Mouse (Mus musculus): ENCODE results near the gene Tle3. TPM values are rescaled to one million over a fixed set of nuclear protein-coding genes. Genes with fewer than 3 reads are reported as not detected.
A peak's percentile ranks its signal among the peaks of the same experiment; 100 is the strongest.

The Tle3 gene
- polyA plus RNA-seq, 1 experiment from 2014 or later = 16.8 TPM

GRCm38 (mm10) chr9:61347011-61347410, 25.2 kb upstream of the Tle3 start:
- DNase-seq (ENCODE audit: low spot score) (no peak), ATAC-seq (ENCODE audit: low FRiP score, low TSS enrichment) (no peak)
- H3K27me3 ChIP-seq (ENCODE audit: control insufficient read depth, insufficient read depth, low read length) = no peaks in the 10 kb centered on the region
- no peak overlapping the region for H3K9ac ChIP-seq (ENCODE audit: low read length)
- no peaks in the 10 kb centered on the region for H3K4me1 ChIP-seq (replicated peaks; ENCODE audit: control insufficient read depth, insufficient read depth)
- H3K4me3 ChIP-seq (ENCODE audit: low read depth, low read length) = no peak overlapping the region
- 36% methylated on average over 7 of the region's 7 CpGs for WGBS
- H3K27ac ChIP-seq (replicated peaks) = no peak overlapping the region
- TF ChIP-seq EP300 (optimal IDR thresholded peaks at IDR 0.05) = no peak
- TF ChIP-seq CTCF (IDR thresholded peaks at IDR 0.05; ENCODE audit: low read depth) = no peak
- H3K9me3 ChIP-seq (ENCODE audit: control insufficient read depth, low read length) = no peaks in the 10 kb centered on the region
- no peak overlapping the region for H3K4me2 ChIP-seq (replicated peaks; ENCODE audit: low read depth)
- H3K36me3 ChIP-seq (ENCODE audit: control insufficient read depth, insufficient read depth, low read length) = no peaks in the 10 kb centered on the region

- Histone ChIP-seq H3K27me3 (ENCODE audit: control insufficient read depth, insufficient read depth, low read length) (no peaks in the 10 kb centered on the region), H3K9ac (ENCODE audit: low read length) (no peak overlapping the region), H3K9me3 (ENCODE audit: control insufficient read depth, low read length) (no peaks in the 10 kb centered on the region), H3K4me2 (replicated peaks; ENCODE audit: low read depth) (no peak overlapping the region), H3K27ac (replicated peaks) (no peak overlapping the region), H3K4me1 (replicated peaks; ENCODE audit: control insufficient read depth, insufficient read depth) (no peaks in the 10 kb centered on the region), H3K36me3 (ENCODE audit: control insufficient read depth, insufficient read depth, low read length) (no peaks in the 10 kb centered on the region), H3K4me3 (ENCODE audit: low read depth, low read length) (no peak overlapping the region)
- TF ChIP-seq EP300 (optimal IDR thresholded peaks at IDR 0.05) = no peak
- no peak for TF ChIP-seq CTCF (IDR thresholded peaks at IDR 0.05; ENCODE audit: low read depth)
- WGBS = 79% methylated on average over 9 of the region's 9 CpGs
- DNase-seq (ENCODE audit: low spot score) (no peak), ATAC-seq (ENCODE audit: low FRiP score, low TSS enrichment) (no peak)
Measured at GRCm38 (mm10) chr9:61348036-61348435, 24.1 kb upstream of the Tle3 start.

DNA sequence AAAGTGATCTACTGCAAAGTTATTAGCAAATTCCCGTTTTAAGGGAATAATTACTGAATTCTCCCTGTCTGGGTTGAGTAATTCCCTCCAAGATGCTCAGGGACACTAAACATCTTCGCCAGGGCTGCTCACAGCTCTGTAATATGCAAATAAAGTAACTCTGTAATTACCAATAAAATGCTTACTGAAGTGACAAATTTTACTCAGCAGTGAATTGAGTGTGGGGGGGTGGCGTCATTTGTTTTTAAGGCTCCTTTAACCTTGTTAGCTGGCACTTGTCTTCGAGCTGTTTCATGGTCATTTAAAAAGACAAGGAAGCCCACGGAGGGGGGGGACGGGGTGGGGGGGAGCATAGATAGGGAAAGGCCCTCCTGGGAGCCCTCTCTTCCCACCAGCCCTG, 23.6 kb upstream of the Tle3 start:
- Histone ChIP-seq H3K9ac (ENCODE audit: low read length) (no peak overlapping the region), H3K9me3 (ENCODE audit: control insufficient read depth, low read length) (no peaks in the 10 kb centered on the region), H3K4me2 (replicated peaks; ENCODE audit: low read depth) (no peak overlapping the region), H3K4me1 (replicated peaks; ENCODE audit: control insufficient read depth, insufficient read depth) (no peaks in the 10 kb centered on the region), H3K36me3 (ENCODE audit: control insufficient read depth, insufficient read depth, low read length) (no peaks in the 10 kb centered on the region), H3K27me3 (ENCODE audit: control insufficient read depth, insufficient read depth, low read length) (no peaks in the 10 kb centered on the region), H3K4me3 (ENCODE audit: low read depth, low read length) (no peak overlapping the region), H3K27ac (replicated peaks) (no peak overlapping the region)
- 83% methylated on average over 6 of the region's 6 CpGs for WGBS
- ATAC-seq (ENCODE audit: low FRiP score, low TSS enrichment) (no peak), DNase-seq (ENCODE audit: low spot score) (no peak)
- TF ChIP-seq EP300 (optimal IDR thresholded peaks at IDR 0.05) (no peak), CTCF (IDR thresholded peaks at IDR 0.05; ENCODE audit: low read depth) (no peak)

DNA sequence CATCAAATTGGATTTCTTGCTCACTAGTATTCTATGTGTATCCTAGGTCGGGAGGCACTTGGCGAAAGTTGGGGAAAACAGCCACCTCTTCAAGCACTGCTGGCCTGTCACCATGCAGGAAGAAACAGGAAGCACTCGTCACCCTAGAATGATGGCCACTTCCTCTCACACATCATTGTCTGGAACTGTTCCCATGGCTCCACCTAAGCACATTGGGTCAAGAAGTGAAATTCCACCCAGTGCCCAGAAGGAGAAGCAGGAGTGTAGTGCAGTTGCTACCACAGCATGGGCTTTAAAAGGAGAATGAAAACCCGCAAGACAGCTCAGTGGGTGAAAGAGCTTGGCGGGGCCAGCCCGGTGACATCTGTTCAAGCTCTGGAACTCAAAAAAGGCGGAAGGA, 22.5 kb upstream of the Tle3 start:
- H3K36me3 ChIP-seq (ENCODE audit: control insufficient read depth, insufficient read depth, low read length) = no peaks in the 10 kb centered on the region
- no peak for DNase-seq (ENCODE audit: low spot score)

GRCm38 (mm10) chr9:61351164-61351563, 21.0 kb upstream of the Tle3 start:
- TF ChIP-seq EP300 (optimal IDR thresholded peaks at IDR 0.05) (no peak), CTCF (IDR thresholded peaks at IDR 0.05; ENCODE audit: low read depth) (no peak)
- DNase-seq (ENCODE audit: low spot score) (peak; percentile 87), ATAC-seq (ENCODE audit: low FRiP score, low TSS enrichment) (peak; percentile 60)
- no peak overlapping the region for H3K4me2 ChIP-seq (replicated peaks; ENCODE audit: low read depth)
- WGBS = 23% methylated on average over 4 of the region's 4 CpGs
- no peak overlapping the region for H3K9ac ChIP-seq (ENCODE audit: low read length)
- H3K27ac ChIP-seq (replicated peaks) = no peak overlapping the region
- H3K27me3 ChIP-seq (ENCODE audit: control insufficient read depth, insufficient read depth, low read length) = no peaks in the 10 kb centered on the region
- H3K9me3 ChIP-seq (ENCODE audit: control insufficient read depth, low read length) = no peaks in the 10 kb centered on the region
- H3K4me3 ChIP-seq (ENCODE audit: low read depth, low read length) = no peak overlapping the region
- H3K36me3 ChIP-seq (ENCODE audit: control insufficient read depth, insufficient read depth, low read length) = no peaks in the 10 kb centered on the region
- no peaks in the 10 kb centered on the region for H3K4me1 ChIP-seq (replicated peaks; ENCODE audit: control insufficient read depth, insufficient read depth)

More for the DNA sequence above, 22.5 kb upstream of the Tle3 start:
- Histone ChIP-seq H3K4me3 (ENCODE audit: low read depth, low read length) (no peak overlapping the region), H3K4me2 (replicated peaks; ENCODE audit: low read depth) (no peak overlapping the region), H3K27ac (replicated peaks) (no peak overlapping the region), H3K4me1 (replicated peaks; ENCODE audit: control insufficient read depth, insufficient read depth) (no peaks in the 10 kb centered on the region), H3K9me3 (ENCODE audit: control insufficient read depth, low read length) (no peaks in the 10 kb centered on the region), H3K27me3 (ENCODE audit: control insufficient read depth, insufficient read depth, low read length) (no peaks in the 10 kb centered on the region), H3K9ac (ENCODE audit: low read length) (no peak overlapping the region)
- 70% methylated on average over 7 of the region's 7 CpGs for WGBS
- no peak for TF ChIP-seq EP300 (optimal IDR thresholded peaks at IDR 0.05)
- TF ChIP-seq CTCF (IDR thresholded peaks at IDR 0.05; ENCODE audit: low read depth) = no peak
- no peak for ATAC-seq (ENCODE audit: low FRiP score, low TSS enrichment)

- DNase-seq (ENCODE audit: low spot score) (no peak), ATAC-seq (ENCODE audit: low FRiP score, low TSS enrichment) (no peak)
- H3K36me3 ChIP-seq (ENCODE audit: control insufficient read depth, insufficient read depth, low read length) = no peaks in the 10 kb centered on the region
- H3K27me3 ChIP-seq (ENCODE audit: control insufficient read depth, insufficient read depth, low read length) = no peaks in the 10 kb centered on the region
- WGBS = 72% methylated on average over 4 of the region's 4 CpGs
- H3K9me3 ChIP-seq (ENCODE audit: control insufficient read depth, low read length) = no peaks in the 10 kb centered on the region
- H3K4me1 ChIP-seq (replicated peaks; ENCODE audit: control insufficient read depth, insufficient read depth) = peaks cover 5% of the 10 kb centered on the region; the same call in 1 of the 2 replicates
- TF ChIP-seq CTCF (IDR thresholded peaks at IDR 0.05; ENCODE audit: low read depth) = no peak
- TF ChIP-seq EP300 (optimal IDR thresholded peaks at IDR 0.05) = no peak
- H3K9ac ChIP-seq (ENCODE audit: low read length) = no peak overlapping the region
- no peak overlapping the region for H3K4me3 ChIP-seq (ENCODE audit: low read depth, low read length)
- H3K4me2 ChIP-seq (replicated peaks; ENCODE audit: low read depth) = no peak overlapping the region
- H3K27ac ChIP-seq (replicated peaks) = no peak overlapping the region
Measured at GRCm38 (mm10) chr9:61358933-61359332, 13.2 kb upstream of the Tle3 start.
